Mouse (Mus musculus): Measurements from ENCODE around the gene Pla2g5. TPM values are rescaled to one million over a fixed set of nuclear protein-coding genes. Genes with fewer than 3 reads are reported as not detected.

The Pla2g5 gene
- total RNA-seq, 2 experiments from 2014 or later: 0.86 to 1.4 TPM

DNA sequence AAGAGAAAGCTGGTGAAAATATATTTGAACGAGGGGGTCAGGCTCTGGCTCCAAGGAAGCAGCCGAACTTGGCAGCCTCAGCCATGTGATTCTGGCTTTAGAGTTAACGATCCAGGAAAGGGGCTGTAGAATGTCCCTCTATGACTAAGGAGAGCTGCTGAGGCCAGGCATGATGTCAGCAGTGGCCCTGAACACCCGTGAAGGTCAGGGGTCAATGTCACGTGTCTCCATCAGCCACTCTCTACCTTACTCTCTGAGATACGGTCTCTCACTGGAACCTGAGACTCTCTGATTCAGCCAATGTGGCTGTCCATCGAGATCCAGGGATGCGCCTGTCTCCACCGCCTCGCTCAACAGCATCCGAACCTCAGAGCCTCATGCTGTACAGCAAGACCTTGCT lies 60.4 kb downstream of the Pla2g5 start:
- no peak overlapping the region for H3K27ac ChIP-seq
- H3K4me3 ChIP-seq: no peak overlapping the region
- TF ChIP-seq CTCF (conservative IDR thresholded peaks at IDR 0.05): no peak
- DNase-seq (ENCODE audit: low spot score in 2 of 2): no peak

DNA sequence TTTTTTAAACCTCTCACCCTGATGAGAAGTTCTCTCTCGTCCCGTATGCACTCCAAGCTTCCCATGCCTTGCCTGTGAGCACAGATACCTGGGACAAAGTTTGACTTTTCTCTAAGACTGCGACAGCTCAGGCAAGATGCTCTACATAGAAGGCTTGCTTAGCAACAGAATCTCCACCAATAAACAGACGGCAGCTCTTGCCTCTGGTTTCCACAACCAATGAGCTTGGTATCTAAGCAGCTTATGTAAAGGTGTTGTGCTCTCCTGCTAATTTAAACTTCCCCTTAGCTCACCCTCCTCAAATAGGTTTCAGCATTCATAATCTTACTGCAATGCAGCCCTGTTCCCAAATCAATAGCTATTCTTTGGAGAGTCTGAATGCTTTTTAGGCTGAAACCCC lies 61.7 kb downstream of the Pla2g5 start:
- TF ChIP-seq CTCF (conservative IDR thresholded peaks at IDR 0.05): no peak
- no peak overlapping the region for H3K27ac ChIP-seq

GRCm38 (mm10) chr4:138800134-138800744 lies 63.0 kb downstream of the Pla2g5 start:
- no peak for DNase-seq (ENCODE audit: low spot score in 2 of 2)
- H3K4me3 ChIP-seq: no peak overlapping the region
- no peak overlapping the region for H3K27ac ChIP-seq
- no peak for TF ChIP-seq CTCF (conservative IDR thresholded peaks at IDR 0.05)

More for the DNA sequence above, 61.7 kb downstream of the Pla2g5 start:
- DNase-seq (ENCODE audit: low spot score in 2 of 2): no peak
- no peak overlapping the region for H3K4me3 ChIP-seq

DNA sequence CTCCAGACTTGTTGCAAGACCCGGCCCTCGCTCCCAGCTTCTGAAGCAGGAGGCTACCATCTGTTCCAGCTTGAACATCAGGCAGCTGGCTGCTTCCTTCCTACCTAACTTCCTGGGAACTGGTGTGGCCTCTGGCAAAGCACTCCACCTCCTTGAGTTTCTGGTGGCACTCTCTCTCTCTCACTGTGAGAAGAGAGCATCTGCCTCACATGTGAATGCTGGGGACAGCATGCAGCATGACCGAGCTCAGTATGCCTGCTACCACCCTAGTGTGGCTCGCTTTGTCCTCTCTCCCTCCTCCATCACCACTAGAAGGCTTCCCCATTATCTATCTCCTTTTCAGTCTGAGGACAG lies 66.1 kb downstream of the Pla2g5 start:
- no peak overlapping the region for H3K4me3 ChIP-seq
- no peak for TF ChIP-seq CTCF (conservative IDR thresholded peaks at IDR 0.05)
- no peak overlapping the region for H3K27ac ChIP-seq
- no peak for DNase-seq (ENCODE audit: low spot score in 2 of 2)

- no peak for TF ChIP-seq CTCF (conservative IDR thresholded peaks at IDR 0.05)
Observed at GRCm38 (mm10) chr4:138796513-138797216, 66.6 kb downstream of the Pla2g5 start.

GRCm38 (mm10) chr4:138794344-138794743 lies 68.9 kb downstream of the Pla2g5 start:
- DNase-seq (ENCODE audit: low spot score in 2 of 2): no peak
- Histone ChIP-seq H3K4me3 (no peak overlapping the region), H3K27ac (no peak overlapping the region)
- TF ChIP-seq CTCF (conservative IDR thresholded peaks at IDR 0.05): no peak

More at GRCm38 (mm10) chr4:138796513-138797216, 66.6 kb downstream of the Pla2g5 start:
- Histone ChIP-seq H3K4me3 (no peak overlapping the region), H3K27ac (no peak overlapping the region)
- no peak for DNase-seq (ENCODE audit: low spot score in 2 of 2)

DNA sequence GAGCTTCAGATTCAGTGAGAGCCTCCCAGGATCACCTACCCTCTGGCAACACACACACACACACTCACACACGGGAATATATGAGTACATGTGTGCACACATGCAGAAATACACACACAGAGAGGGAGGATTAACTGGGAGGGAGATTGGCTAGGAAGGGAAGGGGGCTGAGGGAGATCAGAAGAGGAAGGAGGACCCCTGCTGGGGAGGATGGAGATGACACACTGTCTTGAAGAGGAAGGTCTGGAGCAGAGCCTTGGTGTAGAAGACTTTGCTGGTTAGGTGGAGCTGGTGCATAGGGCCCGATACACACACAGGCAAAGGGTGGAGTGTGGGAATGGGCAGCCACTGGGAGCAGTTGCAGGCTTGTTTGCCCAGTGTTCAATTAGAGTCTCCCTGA lies 70.0 kb downstream of the Pla2g5 start:
- Histone ChIP-seq H3K27ac (no peak overlapping the region), H3K4me3 (no peak overlapping the region)
- peak; percentile 59 to 68 for DNase-seq (ENCODE audit: low spot score in 2 of 2)
- TF ChIP-seq CTCF (conservative IDR thresholded peaks at IDR 0.05): peak; percentile 77

- Histone ChIP-seq H3K27ac (no peak overlapping the region), H3K4me3 (no peak overlapping the region)
- no peak for TF ChIP-seq CTCF (conservative IDR thresholded peaks at IDR 0.05)
- DNase-seq (ENCODE audit: low spot score in 2 of 2): no peak
Observed at GRCm38 (mm10) chr4:138792599-138792998, 70.7 kb downstream of the Pla2g5 start.

DNA sequence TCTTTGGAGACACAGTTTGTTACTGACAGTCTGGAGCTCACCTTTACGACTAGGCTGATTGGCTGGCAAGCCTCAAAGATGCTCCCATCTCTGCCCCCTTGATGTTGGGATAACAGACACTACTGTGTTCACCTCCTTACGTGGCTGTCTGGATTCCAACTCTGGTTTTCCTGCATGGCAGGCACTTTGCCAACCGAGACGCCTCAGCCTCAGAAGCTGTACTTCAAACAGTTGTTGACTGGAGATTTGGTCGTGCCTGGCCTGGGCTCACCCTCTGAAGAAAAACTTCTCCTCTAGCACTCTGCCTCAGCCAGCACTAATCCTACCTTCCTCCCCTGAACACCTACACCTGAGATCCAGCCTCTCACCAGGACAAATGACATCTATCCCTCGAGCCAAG lies 71.8 kb downstream of the Pla2g5 start:
- Histone ChIP-seq H3K4me3 (no peak overlapping the region), H3K27ac (no peak overlapping the region)
- no peak for TF ChIP-seq CTCF (conservative IDR thresholded peaks at IDR 0.05)
- DNase-seq (ENCODE audit: low spot score in 2 of 2): no peak

DNA sequence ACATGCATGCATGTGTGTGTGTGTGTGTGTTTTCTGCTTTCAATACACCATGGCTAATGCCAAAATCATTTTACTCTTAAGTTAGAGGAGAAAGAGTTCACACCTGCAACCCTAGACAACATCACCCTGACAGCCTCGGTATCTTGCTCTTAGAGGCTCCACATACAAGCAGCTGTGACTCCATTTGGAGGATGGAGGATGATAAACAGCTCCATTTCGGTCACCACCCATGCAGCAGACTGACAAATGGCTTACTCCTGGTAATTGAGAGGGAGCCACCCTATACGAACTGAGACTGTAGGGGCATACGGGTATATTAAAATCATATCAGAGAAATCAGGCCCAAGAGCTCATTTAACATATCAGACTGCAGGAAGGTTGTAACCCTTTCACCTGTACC lies 74.9 kb downstream of the Pla2g5 start:
- H3K4me3 ChIP-seq: no peak overlapping the region
- no peak for DNase-seq (ENCODE audit: low spot score in 2 of 2)
- no peak for TF ChIP-seq CTCF (conservative IDR thresholded peaks at IDR 0.05)
- peak overlapping the region; percentile 18; the same call in 1 of the 2 replicates for H3K27ac ChIP-seq

DNA sequence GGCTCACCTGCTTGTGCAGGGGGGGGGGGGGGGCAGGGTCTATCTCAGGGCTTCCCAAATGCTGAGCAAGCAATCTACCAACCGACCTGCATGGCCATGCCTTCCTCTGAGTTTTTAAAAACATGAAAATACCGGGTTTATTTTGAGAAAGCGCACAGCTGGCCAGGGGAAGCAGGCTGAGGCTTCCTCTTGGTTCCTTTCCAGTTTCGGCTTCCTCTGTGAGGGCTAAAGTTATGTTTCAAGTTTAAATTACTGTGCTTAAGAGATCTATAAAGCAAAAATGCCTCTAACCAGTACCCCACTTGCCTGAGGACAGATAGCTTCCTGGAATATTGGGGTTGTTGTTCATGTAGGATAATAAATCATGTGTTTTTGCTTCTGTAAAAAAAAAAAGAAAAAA lies 77.1 kb downstream of the Pla2g5 start:
- H3K27ac ChIP-seq: no peak overlapping the region
- no peak for DNase-seq (ENCODE audit: low spot score in 2 of 2)
- TF ChIP-seq CTCF (conservative IDR thresholded peaks at IDR 0.05): no peak
- no peak overlapping the region for H3K4me3 ChIP-seq

- peak; percentile 54 for TF ChIP-seq CTCF (conservative IDR thresholded peaks at IDR 0.05)
- DNase-seq (ENCODE audit: low spot score in 2 of 2): no peak
- H3K27ac ChIP-seq: no peak overlapping the region
Observed at GRCm38 (mm10) chr4:138785721-138786120, 77.6 kb downstream of the Pla2g5 start.

GRCm38 (mm10) chr4:138782098-138782497 lies 81.2 kb downstream of the Pla2g5 start:
- no peak overlapping the region for H3K4me3 ChIP-seq
- DNase-seq (ENCODE audit: low spot score in 2 of 2): peak; percentile 43 to 53
- TF ChIP-seq CTCF (conservative IDR thresholded peaks at IDR 0.05): no peak
- H3K27ac ChIP-seq: no peak overlapping the region; the same call in 1 of the 2 replicates

More at GRCm38 (mm10) chr4:138785721-138786120, 77.6 kb downstream of the Pla2g5 start:
- no peak overlapping the region for H3K4me3 ChIP-seq

GRCm38 (mm10) chr4:138780300-138780699 lies 83.0 kb downstream of the Pla2g5 start:
- no peak for TF ChIP-seq CTCF (conservative IDR thresholded peaks at IDR 0.05)
- H3K27ac ChIP-seq: no peak overlapping the region
- H3K4me3 ChIP-seq: no peak overlapping the region
- DNase-seq (ENCODE audit: low spot score in 2 of 2): no peak

Data from layer of hippocampus, adult 2 months (tissue).